Mouse (Mus musculus) intestine, postnatal 0 days (tissue): Measurements from ENCODE around the gene Eef1a2. TPM values are rescaled to one million over a fixed set of nuclear protein-coding genes. Genes with fewer than 3 reads are reported as not detected.

ENCODE experiments used
- ATAC-seq: fragments of 200-750 bp; cut with Nextera tagmentation; 2 replicates; pipeline ENCODE4 v1.8.0; 2017; ENCODE audit warnings: mild to moderate bottlenecking, moderate TSS enrichment, moderate library complexity
- H3K27ac ChIP-seq: fragments of 300-500 bp; sonication (generic); 2 replicates; pipeline ENCODE4 v1.5.1; 2014; ENCODE audit warnings: mild to moderate bottlenecking, low read depth, low read length, moderate library complexity
- H3K27me3 ChIP-seq: fragments of 300-500 bp; sonication (generic); replicated peaks from 2 replicates; pipeline ENCODE4 v1.6.1; 2014; ENCODE audit warnings: low read length, mixed read lengths; ENCODE audit not compliant: control insufficient read depth, insufficient read depth
- H3K36me3 ChIP-seq: fragments of 300-500 bp; sonication (generic); 2 replicates; pipeline ENCODE4 v1.6.1; 2014; ENCODE audit warnings: mild to moderate bottlenecking, moderate library complexity; ENCODE audit not compliant: control insufficient read depth, insufficient read depth
- H3K4me1 ChIP-seq: fragments of 300-500 bp; sonication (generic); replicated peaks from 2 replicates; pipeline ENCODE4 v1.6.1; 2014; ENCODE audit warnings: antibody characterized with exemption, low read length, mixed read lengths; ENCODE audit not compliant: control insufficient read depth, insufficient read depth
- H3K4me2 ChIP-seq: fragments of 300-500 bp; sonication (generic); replicated peaks from 2 replicates; pipeline ENCODE4 v1.6.1; 2014; ENCODE audit warnings: low read depth, mild to moderate bottlenecking, moderate library complexity
- H3K4me3 ChIP-seq: fragments of 300-500 bp; sonication (generic); 2 replicates; pipeline ENCODE4 v1.5.1; 2014; ENCODE audit warnings: low read depth, low read length
- H3K9ac ChIP-seq: fragments of 300-500 bp; sonication (generic); 2 replicates; pipeline ENCODE4 v1.6.1; 2014; ENCODE audit warnings: mild to moderate bottlenecking, low read depth, low read length
- H3K9me3 ChIP-seq: fragments of 300-500 bp; sonication (generic); 2 replicates; pipeline ENCODE4 v1.6.1; 2016; ENCODE audit warnings: mixed run types; ENCODE audit not compliant: control insufficient read depth
- CTCF ChIP-seq: sonication (generic); IDR thresholded peaks from 2 replicates; pipeline ENCODE4 v1.5.1; 2016; ENCODE audit warnings: low read depth, mild to moderate bottlenecking, control low read depth, antibody characterized with exemption, moderate library complexity
- WGBS: fragments of 180-500 bp; shearing (Covaris S2); extraction: QIAGEN DNeasy Blood & Tissue Kit; methylation state at CpG from one replicate; pipeline ENCODE4 v1.1.7; 2014; 5-methylcytosine and 5-hydroxymethylcytosine counted together
- polyA plus RNA-seq: library from polyadenylated mRNA; unstranded; fragments of >200 nt; fragmentation: Nextera tagmentation; extraction: Ambion mirVana; gene quantifications from 2 replicates; pipeline ENCODE4 v1.2.1, GENCODE M21; 2015

Gene Eef1a2
- polyA plus RNA-seq, 1 experiment from 2014 or later = 0.38 TPM

GRCm38 (mm10) chr2:181130245-181130644 lies 26.6 kb downstream of the Eef1a2 start:
- no peak overlapping the region for H3K27ac ChIP-seq
- no peaks in the 10 kb centered on the region for H3K36me3 ChIP-seq
- TF ChIP-seq CTCF = no peak
- no peak overlapping the region for H3K4me3 ChIP-seq
- peaks cover 28% of the 10 kb centered on the region for H3K27me3 ChIP-seq
- no peak overlapping the region for H3K4me2 ChIP-seq
- H3K4me1 ChIP-seq = no peaks in the 10 kb centered on the region
- ATAC-seq = no peak
- H3K9me3 ChIP-seq = no peaks in the 10 kb centered on the region
- 65% methylated on average over 4 of the region's 4 CpGs for WGBS
- H3K9ac ChIP-seq = no peak overlapping the region

GRCm38 (mm10) chr2:181128963-181129362 lies 27.9 kb downstream of the Eef1a2 start:
- Histone ChIP-seq H3K4me1 (no peaks in the 10 kb centered on the region), H3K27me3 (peaks cover 15% of the 10 kb centered on the region), H3K9me3 (no peaks in the 10 kb centered on the region), H3K4me2 (no peak overlapping the region), H3K36me3 (no peaks in the 10 kb centered on the region), H3K9ac (no peak overlapping the region), H3K27ac (no peak overlapping the region), H3K4me3 (no peak overlapping the region)
- no peak for TF ChIP-seq CTCF
- 71% methylated on average over 4 of the region's 4 CpGs for WGBS
- ATAC-seq = no peak

GRCm38 (mm10) chr2:181127786-181128185 lies 29.0 kb downstream of the Eef1a2 start:
- WGBS = 48% methylated on average over 3 of the region's 3 CpGs
- Histone ChIP-seq H3K9ac (no peak overlapping the region), H3K4me1 (no peaks in the 10 kb centered on the region), H3K4me2 (no peak overlapping the region), H3K9me3 (no peaks in the 10 kb centered on the region), H3K36me3 (no peaks in the 10 kb centered on the region), H3K27me3 (peaks cover 10% of the 10 kb centered on the region; the same call in 1 of the 2 replicates), H3K4me3 (no peak overlapping the region), H3K27ac (no peak overlapping the region)
- no peak for ATAC-seq
- no peak for TF ChIP-seq CTCF

- Histone ChIP-seq H3K27me3 (no peaks in the 10 kb centered on the region), H3K4me2 (no peak overlapping the region), H3K9me3 (no peaks in the 10 kb centered on the region), H3K4me3 (no peak overlapping the region), H3K4me1 (no peaks in the 10 kb centered on the region), H3K27ac (no peak overlapping the region), H3K9ac (no peak overlapping the region), H3K36me3 (no peaks in the 10 kb centered on the region)
- ATAC-seq = no peak
- TF ChIP-seq CTCF = no peak
- WGBS = 36% methylated on average over 7 of the region's 7 CpGs
Observed at GRCm38 (mm10) chr2:181125726-181126455, 30.9 kb downstream of the Eef1a2 start.

DNA sequence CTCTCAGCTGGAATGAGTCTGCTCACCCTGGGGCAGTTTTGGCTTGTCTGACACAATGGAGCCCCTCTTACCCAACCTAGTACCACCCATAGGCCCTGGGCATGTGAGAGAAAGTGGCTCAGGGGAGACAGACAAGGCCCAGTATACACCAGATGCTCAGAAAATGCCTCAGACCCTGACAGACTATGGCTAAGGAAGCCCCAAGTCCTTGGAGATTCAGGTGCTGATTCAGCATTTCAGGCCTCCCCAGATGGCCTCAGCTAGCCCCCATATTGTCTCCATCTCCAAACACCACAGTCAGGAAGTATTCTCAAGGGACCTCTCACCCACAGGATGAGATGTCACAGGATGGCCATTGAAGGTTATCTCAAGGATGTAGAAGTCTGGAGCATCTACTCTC lies 34.2 kb downstream of the Eef1a2 start:
- Histone ChIP-seq H3K36me3 (no peaks in the 10 kb centered on the region), H3K27me3 (no peaks in the 10 kb centered on the region), H3K27ac (no peak overlapping the region), H3K4me2 (no peak overlapping the region), H3K4me3 (no peak overlapping the region), H3K4me1 (no peaks in the 10 kb centered on the region), H3K9me3 (no peaks in the 10 kb centered on the region), H3K9ac (no peak overlapping the region)
- TF ChIP-seq CTCF = no peak
- no peak for ATAC-seq

DNA sequence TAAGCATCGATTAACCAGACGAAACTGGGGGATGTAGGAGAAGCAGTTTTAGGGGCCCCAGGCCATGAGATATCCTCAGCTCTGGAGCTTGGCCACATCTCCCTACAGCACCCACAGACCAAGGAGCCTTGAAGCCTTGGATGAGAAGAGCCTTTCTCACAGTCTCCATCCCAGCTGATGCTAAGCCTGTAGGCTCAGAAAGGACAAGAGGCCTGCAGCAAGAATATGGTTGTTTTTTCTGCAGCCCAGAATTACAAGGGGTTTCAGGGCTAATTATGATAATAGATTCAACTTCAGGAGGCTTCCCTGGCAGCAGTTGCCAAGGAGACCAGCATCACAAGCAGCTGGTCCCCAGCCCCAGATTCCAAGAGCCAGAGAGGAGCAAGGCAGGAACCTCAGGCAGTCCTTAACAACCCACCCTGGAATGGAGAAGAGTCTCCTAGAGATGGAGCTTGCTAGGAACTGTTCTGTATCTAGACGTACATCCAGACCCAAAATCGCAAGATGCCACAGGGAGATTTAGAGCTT lies 35.8 kb downstream of the Eef1a2 start:
- no peak for ATAC-seq
- Histone ChIP-seq H3K27me3 (no peaks in the 10 kb centered on the region), H3K9me3 (no peaks in the 10 kb centered on the region), H3K36me3 (no peaks in the 10 kb centered on the region), H3K4me2 (no peak overlapping the region), H3K9ac (no peak overlapping the region), H3K4me1 (no peaks in the 10 kb centered on the region), H3K4me3 (no peak overlapping the region), H3K27ac (no peak overlapping the region)
- WGBS = 80% methylated on average over 4 of the region's 4 CpGs
- TF ChIP-seq CTCF = no peak
